Mouse (Mus musculus) spleen, adult 2 months (tissue): Measurements from ENCODE around the gene Setx.

Experiments
- CTCF ChIP-seq: fragments of 200-500 bp; IDR thresholded peaks from 2 replicates; pipeline ENCODE4 v1.5.1; 2011; ENCODE audit warnings: mild to moderate bottlenecking, inconsistent platforms; ENCODE audit not compliant: insufficient read depth, insufficient read length, insufficient replicate concordance; ENCODE audit errors: extremely low read depth
- POLR2A ChIP-seq: fragments of 200-500 bp; IDR thresholded peaks from 2 replicates; pipeline ENCODE4 v1.6.1; 2011; ENCODE audit warnings: low read depth, low read length, inconsistent platforms

- TF ChIP-seq CTCF = no peak
- TF ChIP-seq POLR2A = no peak
These were observed 102.7 kb downstream of the Setx start for GRCm38 (mm10) chr2:29226671-29227070.
